In genomic region chr16:95862621-95863020, GRCm38 (mm10) we compare ENCODE assay signal across 8 mouse cellular contexts.
DNase-seq lines count a peak whose midpoint lies in the region; ATAC-seq and TF ChIP-seq lines count a peak whose summit lies in the region.

No protein-coding gene starts in this region.

- H3K9ac ChIP-seq in intestine, embryonic 15.5 days, result no peak overlapping the region
- H3K9ac ChIP-seq in lung, embryonic 14.5 days, result no peak overlapping the region

- peak; percentile 60 for ATAC-seq in intestine, embryonic 15.5 days
- no peak for ATAC-seq in lung, embryonic 14.5 days (ENCODE audit: insufficient read depth)

- DNase-seq in spleen, postnatal 36 days (ENCODE audit: low spot score in 2 of 2), result peak; percentile 36 to 42
- DNase-seq in spleen, postnatal 14 days (ENCODE audit: low spot score in 2 of 2), result no peak
- peak; percentile 49 for DNase-seq in lung, embryonic 14.5 days
- DNase-seq in thymus, postnatal 36 days, result peak; percentile 59 to 78
- no peak for DNase-seq in left cerebral cortex, postnatal 10 days (ENCODE audit: extremely low spot score in 1 of 2, low spot score in 2 of 2)
- no peak for DNase-seq in yolk sac, embryonic 10.5 days (ENCODE audit: low spot score)
- DNase-seq in embryo, embryonic 11 days, result no peak

- peak overlapping the region; percentile 24; the same call in 1 of the 2 replicates for H3K27ac ChIP-seq in intestine, embryonic 15.5 days
- peak overlapping the region; percentile 70; the same call in 1 of the 2 replicates for H3K27ac ChIP-seq in lung, embryonic 14.5 days (ENCODE audit: low read depth)

- H3K4me2 ChIP-seq in intestine, embryonic 15.5 days (replicated peaks), result no peak overlapping the region
- H3K4me2 ChIP-seq in lung, embryonic 14.5 days, result no peak overlapping the region

- no peaks in the 10 kb centered on the region for H3K9me3 ChIP-seq in intestine, embryonic 15.5 days
- no peaks in the 10 kb centered on the region for H3K9me3 ChIP-seq in lung, embryonic 14.5 days (ENCODE audit: low read depth, low read length)

- H3K27me3 ChIP-seq in intestine, embryonic 15.5 days (replicated peaks), result no peaks in the 10 kb centered on the region
- H3K27me3 ChIP-seq in lung, embryonic 14.5 days (ENCODE audit: insufficient read depth, low read length), result no peaks in the 10 kb centered on the region

- H3K4me1 ChIP-seq in intestine, embryonic 15.5 days (replicated peaks), result no peaks in the 10 kb centered on the region
- H3K4me1 ChIP-seq in lung, embryonic 14.5 days (ENCODE audit: insufficient read depth), result peaks cover 14% of the 10 kb centered on the region; the same call in 1 of the 2 replicates

- H3K4me3 ChIP-seq in intestine, embryonic 15.5 days (replicated peaks), result no peak overlapping the region
- no peak overlapping the region for H3K4me3 ChIP-seq in lung, embryonic 14.5 days (ENCODE audit: low read depth, low read length)

- intact Hi-C loops in left cerebral cortex, postnatal 10 days (cut with DNase I), result no loop called here

- H3K36me3 ChIP-seq in intestine, embryonic 15.5 days, result no peaks in the 10 kb centered on the region
- no peaks in the 10 kb centered on the region for H3K36me3 ChIP-seq in lung, embryonic 14.5 days (ENCODE audit: insufficient read depth)

- no peak for TF ChIP-seq CTCF in lung, embryonic 14.5 days (IDR thresholded peaks at IDR 0.05; ENCODE audit: low read depth)

- 69% methylated on average over 3 of the region's 3 CpGs for WGBS in intestine, embryonic 15.5 days
- 49% methylated on average over 3 of the region's 3 CpGs for WGBS in lung, embryonic 14.5 days

Comparison
In these comparisons a context has a peak if more than half of its experiments do, and no peak if none do; other contexts are left out.
1. DNase-seq: peak in spleen, postnatal 36 days (2 of 2), lung, embryonic 14.5 days (single experiment) and thymus, postnatal 36 days (2 of 2); none in spleen, postnatal 14 days (0 of 2), left cerebral cortex, postnatal 10 days (0 of 2), yolk sac, embryonic 10.5 days (single experiment) and embryo, embryonic 11 days (single experiment).